Mouse (Mus musculus): ENCODE measurements around the gene Zswim4.

The Zswim4 gene

GRCm38 (mm10) chr8:84179946-84180345, 56.9 kb downstream of the Zswim4 start:
- DNase-seq: no peak

- no peak for DNase-seq
Measured at GRCm38 (mm10) chr8:84178592-84178991, 58.3 kb downstream of the Zswim4 start.

- no peak for DNase-seq
Measured at GRCm38 (mm10) chr8:84177405-84177804, 59.5 kb downstream of the Zswim4 start.

- DNase-seq: peak; percentile 48
Measured at GRCm38 (mm10) chr8:84176560-84176959, 60.3 kb downstream of the Zswim4 start.

GRCm38 (mm10) chr8:84173861-84174260, 63.0 kb downstream of the Zswim4 start:
- DNase-seq: peak; percentile 53

- no peak for DNase-seq
Measured at GRCm38 (mm10) chr8:84170096-84170495, 66.8 kb downstream of the Zswim4 start.

GRCm38 (mm10) chr8:84167696-84168095, 69.2 kb downstream of the Zswim4 start:
- no peak for DNase-seq
